Mouse (Mus musculus) embryonic facial prominence, embryonic 14.5 days (tissue): Measurements from ENCODE around the gene Cmah. TPM values are rescaled to one million over a fixed set of nuclear protein-coding genes. Genes with fewer than 3 reads are reported as not detected.
A peak's percentile ranks its signal among the peaks of the same experiment; 100 is the strongest.

ENCODE experiments used
- ATAC-seq: fragments of 200-750 bp; cut with Nextera tagmentation; 2 replicates; pipeline ENCODE4 v1.8.0; 2017; ENCODE audit warnings: low read depth, moderate number of reproducible peaks, moderate TSS enrichment
- DNase-seq: peaks from one replicate; pipeline ENCODE4 v3.0.0-alpha.2; 2015; ENCODE audit warnings: low spot score
- H3K27ac ChIP-seq: fragments of 300-500 bp; sonication (generic); replicated peaks from 2 replicates; pipeline ENCODE4 v1.5.1; 2014; ENCODE audit warnings: low read depth, mild to moderate bottlenecking, low read length, moderate library complexity
- H3K27me3 ChIP-seq: fragments of 300-500 bp; sonication (generic); replicated peaks from 2 replicates; pipeline ENCODE4 v1.6.1; 2014; ENCODE audit warnings: low read length; ENCODE audit not compliant: control insufficient read depth, insufficient read depth
- H3K36me3 ChIP-seq: fragments of 300-500 bp; sonication (generic); 2 replicates; pipeline ENCODE4 v1.6.1; 2014; ENCODE audit warnings: low read length, mixed read lengths; ENCODE audit not compliant: control insufficient read depth, insufficient read depth
- H3K4me1 ChIP-seq: fragments of 300-500 bp; sonication (generic); 2 replicates; pipeline ENCODE4 v1.6.1; 2014; ENCODE audit warnings: antibody characterized with exemption, low read length; ENCODE audit not compliant: control insufficient read depth, insufficient read depth
- H3K4me2 ChIP-seq: fragments of 300-500 bp; sonication (generic); 2 replicates; pipeline ENCODE4 v1.6.1; 2014; ENCODE audit warnings: low read depth, mild to moderate bottlenecking, low read length, moderate library complexity, mixed read lengths
- H3K4me3 ChIP-seq: fragments of 300-500 bp; sonication (generic); 2 replicates; pipeline ENCODE4 v1.5.1; 2014; ENCODE audit warnings: low read depth, mild to moderate bottlenecking, low read length
- H3K9ac ChIP-seq: fragments of 300-500 bp; sonication (generic); 2 replicates; pipeline ENCODE4 v1.6.1; 2014; ENCODE audit warnings: low read depth, mild to moderate bottlenecking, low read length, moderate library complexity, mixed read lengths
- H3K9me3 ChIP-seq: fragments of 300-500 bp; sonication (generic); 2 replicates; pipeline ENCODE4 v1.6.1; 2016; ENCODE audit warnings: low read length; ENCODE audit not compliant: control insufficient read depth
- WGBS: fragments of 180-500 bp; shearing (Covaris S2); extraction: QIAGEN DNeasy Blood & Tissue Kit; methylation state at CpG from one replicate; pipeline ENCODE4 v1.1.7; 2014; 5-methylcytosine and 5-hydroxymethylcytosine counted together
- polyA plus RNA-seq: library from polyadenylated mRNA; unstranded; fragments of >200 nt; fragmentation: Nextera tagmentation; extraction: Ambion mirVana; gene quantifications from 2 replicates; pipeline ENCODE4 v1.2.1, GENCODE M21; 2014

Cmah gene
- polyA plus RNA-seq, 1 experiment from 2014 or later, result 0.95 TPM

DNA sequence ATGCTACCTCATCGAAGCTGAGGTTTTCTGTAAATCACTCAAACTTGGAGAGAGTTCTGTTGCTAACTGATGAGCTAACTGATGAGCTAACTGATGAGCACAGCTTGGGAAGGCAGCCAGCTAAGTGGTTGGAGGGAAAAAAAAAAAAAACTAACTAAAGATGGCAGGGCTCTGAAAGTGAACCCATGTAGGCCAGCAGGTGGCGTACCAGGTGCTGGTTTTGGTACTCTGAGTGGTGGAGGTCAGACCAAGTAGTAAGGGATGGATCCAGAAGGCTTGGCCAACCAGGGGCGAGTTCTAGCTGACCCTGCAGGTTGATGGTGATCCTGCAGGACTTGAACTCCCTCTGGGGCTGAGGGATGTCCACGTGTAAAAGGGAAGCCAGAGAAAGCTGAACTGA lies 89.2 kb downstream of the Cmah start:
- Histone ChIP-seq H3K4me1 (no peaks in the 10 kb centered on the region), H3K36me3 (no peaks in the 10 kb centered on the region), H3K4me2 (no peak overlapping the region), H3K4me3 (no peak overlapping the region), H3K9ac (no peak overlapping the region), H3K27me3 (no peaks in the 10 kb centered on the region), H3K27ac (no peak overlapping the region), H3K9me3 (no peaks in the 10 kb centered on the region)
- DNase-seq, result peak; percentile 35
- 36% methylated on average over 4 of the region's 4 CpGs for WGBS
- ATAC-seq, result no peak

DNA sequence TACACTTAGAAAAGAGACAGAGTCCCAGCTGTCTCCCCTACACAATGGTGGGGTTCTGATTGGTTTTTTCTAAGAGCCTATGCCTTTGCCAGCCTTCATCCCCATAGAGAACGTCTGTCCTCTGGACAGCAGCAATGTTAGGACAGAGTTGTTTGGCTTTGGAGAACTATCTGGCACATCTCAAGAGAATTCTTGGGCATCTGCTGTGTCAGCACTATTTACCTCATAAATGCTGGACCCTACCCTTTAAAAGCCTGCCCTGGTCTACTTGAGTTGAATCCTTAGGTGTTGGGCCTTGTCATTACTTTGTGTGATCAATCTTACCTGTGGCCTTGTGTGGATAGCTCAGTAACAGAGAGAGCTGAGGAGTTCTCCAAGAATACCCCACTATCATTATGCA lies 90.8 kb downstream of the Cmah start:
- no peaks in the 10 kb centered on the region for H3K4me1 ChIP-seq
- no peak overlapping the region for H3K4me2 ChIP-seq
- no peaks in the 10 kb centered on the region for H3K9me3 ChIP-seq
- H3K36me3 ChIP-seq, result no peaks in the 10 kb centered on the region
- ATAC-seq (no peak), DNase-seq (no peak)
- H3K9ac ChIP-seq, result no peak overlapping the region
- H3K27me3 ChIP-seq, result no peaks in the 10 kb centered on the region
- WGBS, result 76% methylated on average over 1 of the region's 1 CpGs
- no peak overlapping the region for H3K27ac ChIP-seq
- H3K4me3 ChIP-seq, result no peak overlapping the region

GRCm38 (mm10) chr13:24418814-24419213 lies 91.6 kb downstream of the Cmah start:
- no peak overlapping the region for H3K4me2 ChIP-seq
- no peak overlapping the region for H3K27ac ChIP-seq
- ATAC-seq (no peak), DNase-seq (no peak)
- no peaks in the 10 kb centered on the region for H3K27me3 ChIP-seq
- no peak overlapping the region for H3K4me3 ChIP-seq
- H3K36me3 ChIP-seq, result no peaks in the 10 kb centered on the region
- H3K4me1 ChIP-seq, result no peaks in the 10 kb centered on the region
- H3K9me3 ChIP-seq, result no peaks in the 10 kb centered on the region
- 77% methylated on average over 4 of the region's 4 CpGs for WGBS
- H3K9ac ChIP-seq, result no peak overlapping the region

DNA sequence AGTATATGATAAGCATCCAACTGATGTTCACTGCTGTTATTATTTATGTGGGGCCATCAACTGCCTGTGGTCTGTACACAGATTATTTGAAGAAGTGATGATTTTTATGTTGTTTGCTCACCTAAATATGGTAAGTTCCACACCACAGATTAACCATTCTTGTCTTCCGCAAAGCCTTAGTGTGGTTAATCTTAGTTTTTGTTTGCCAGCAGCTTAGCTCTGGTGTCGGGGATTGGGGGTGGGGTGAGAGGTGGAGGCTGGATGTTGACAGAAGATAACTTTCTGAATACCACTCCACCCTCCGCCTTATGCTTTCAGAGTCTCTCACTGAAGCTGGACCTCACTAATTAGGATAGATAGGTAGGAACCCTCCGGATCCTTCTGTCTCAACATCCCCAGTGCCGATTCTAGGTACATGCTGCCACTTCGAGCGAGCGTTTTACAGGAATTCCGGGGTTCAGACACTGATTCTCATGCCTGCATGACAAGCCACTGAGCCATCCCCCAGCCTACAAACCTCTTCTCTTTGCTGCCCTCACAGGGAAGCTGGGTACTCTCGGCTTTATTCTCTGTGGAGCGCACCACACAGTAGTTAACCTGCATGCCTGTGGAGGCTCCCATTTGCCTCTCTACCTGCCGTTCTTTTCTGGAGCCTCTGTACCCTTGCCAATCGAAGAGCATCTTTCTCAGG lies 92.5 kb downstream of the Cmah start:
- Histone ChIP-seq H3K27ac (no peak overlapping the region), H3K9me3 (no peaks in the 10 kb centered on the region), H3K4me3 (no peak overlapping the region), H3K4me1 (no peaks in the 10 kb centered on the region), H3K9ac (no peak overlapping the region), H3K36me3 (no peaks in the 10 kb centered on the region), H3K4me2 (no peak overlapping the region), H3K27me3 (no peaks in the 10 kb centered on the region)
- DNase-seq, result no peak
- no peak for ATAC-seq
- 81% methylated on average over 13 of the region's 13 CpGs for WGBS

DNA sequence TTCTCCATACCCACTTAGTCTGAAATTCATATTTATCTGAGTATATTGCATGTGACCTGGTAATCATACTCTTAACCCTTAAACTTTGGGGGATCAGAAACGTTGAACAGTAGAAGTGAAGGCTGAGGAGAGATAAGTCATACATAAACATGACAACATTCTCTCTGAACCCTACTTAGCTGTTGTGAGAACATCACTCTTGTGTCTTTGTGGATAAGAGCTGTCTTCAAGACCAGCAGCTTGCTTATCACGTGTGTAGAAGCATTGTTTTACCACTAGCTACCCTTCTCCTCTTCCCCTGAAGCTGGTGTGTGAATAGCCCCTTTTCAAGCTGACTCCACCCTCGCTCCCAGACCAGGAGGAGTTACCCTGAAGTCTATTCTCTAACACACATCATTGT lies 94.8 kb downstream of the Cmah start:
- H3K9ac ChIP-seq, result no peak overlapping the region
- WGBS, result 54% methylated on average over 3 of the region's 3 CpGs
- no peak overlapping the region for H3K4me2 ChIP-seq
- DNase-seq (no peak), ATAC-seq (no peak)
- no peak overlapping the region for H3K4me3 ChIP-seq
- H3K27me3 ChIP-seq, result no peaks in the 10 kb centered on the region
- no peaks in the 10 kb centered on the region for H3K9me3 ChIP-seq
- no peak overlapping the region for H3K27ac ChIP-seq
- H3K36me3 ChIP-seq, result no peaks in the 10 kb centered on the region
- H3K4me1 ChIP-seq, result no peaks in the 10 kb centered on the region

- Histone ChIP-seq H3K27ac (no peak overlapping the region), H3K27me3 (no peaks in the 10 kb centered on the region), H3K4me1 (no peaks in the 10 kb centered on the region), H3K4me3 (no peak overlapping the region), H3K4me2 (no peak overlapping the region), H3K9ac (no peak overlapping the region), H3K36me3 (no peaks in the 10 kb centered on the region), H3K9me3 (no peaks in the 10 kb centered on the region)
- WGBS, result 65% methylated on average over 5 of the region's 5 CpGs
- DNase-seq (no peak), ATAC-seq (no peak)
Observed at GRCm38 (mm10) chr13:24430215-24430614, 103.0 kb downstream of the Cmah start.

GRCm38 (mm10) chr13:24431593-24431992 lies 104.4 kb downstream of the Cmah start:
- WGBS, result 91% methylated on average over 3 of the region's 3 CpGs
- DNase-seq (no peak), ATAC-seq (no peak)
- Histone ChIP-seq H3K9ac (no peak overlapping the region), H3K4me2 (no peak overlapping the region), H3K4me3 (no peak overlapping the region), H3K4me1 (no peaks in the 10 kb centered on the region), H3K27me3 (no peaks in the 10 kb centered on the region), H3K36me3 (no peaks in the 10 kb centered on the region), H3K27ac (no peak overlapping the region), H3K9me3 (no peaks in the 10 kb centered on the region)

DNA sequence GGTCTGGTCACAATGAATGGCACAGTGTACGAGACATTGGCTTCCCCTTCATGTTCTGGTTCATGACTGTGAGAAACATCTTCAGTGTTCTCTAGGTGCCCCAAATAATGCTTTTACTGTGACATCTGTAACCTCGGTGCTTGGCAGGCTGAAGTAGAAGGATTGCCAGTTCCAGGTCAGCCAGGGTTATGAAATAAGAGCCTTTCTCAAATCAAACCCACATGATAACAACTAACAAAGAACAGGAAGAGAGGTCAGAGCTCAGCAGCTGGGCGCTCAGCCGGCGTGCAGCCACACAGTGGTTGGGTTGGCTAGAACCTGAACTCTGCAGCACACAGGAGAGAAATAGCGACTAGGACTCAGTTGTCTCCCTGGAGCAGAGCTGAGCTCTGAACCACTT lies 115.1 kb downstream of the Cmah start:
- DNase-seq (no peak), ATAC-seq (no peak)
- Histone ChIP-seq H3K27ac (no peak overlapping the region), H3K4me1 (no peaks in the 10 kb centered on the region), H3K4me2 (no peak overlapping the region), H3K4me3 (no peak overlapping the region), H3K9me3 (no peaks in the 10 kb centered on the region), H3K9ac (no peak overlapping the region), H3K27me3 (no peaks in the 10 kb centered on the region), H3K36me3 (no peaks in the 10 kb centered on the region)
- 39% methylated on average over 6 of the region's 6 CpGs for WGBS

- no peaks in the 10 kb centered on the region for H3K36me3 ChIP-seq
- no peak for DNase-seq
- H3K27me3 ChIP-seq, result no peaks in the 10 kb centered on the region
- no peaks in the 10 kb centered on the region for H3K4me1 ChIP-seq
- no peak for ATAC-seq
- H3K4me2 ChIP-seq, result no peak overlapping the region
- H3K9ac ChIP-seq, result no peak overlapping the region
- 68% methylated on average over 4 of the region's 4 CpGs for WGBS
- H3K27ac ChIP-seq, result no peak overlapping the region
- H3K9me3 ChIP-seq, result no peaks in the 10 kb centered on the region
- H3K4me3 ChIP-seq, result no peak overlapping the region
Observed at GRCm38 (mm10) chr13:24443763-24444347, 116.7 kb downstream of the Cmah start.
